Mouse (Mus musculus): ENCODE results near the gene Ypel2.

The Ypel2 gene

GRCm38 (mm10) chr11:86961510-86962303 lies 31.8 kb downstream of the Ypel2 start:
- peak; percentile 33 for DNase-seq (ENCODE audit: low spot score)

- DNase-seq (ENCODE audit: low spot score) = no peak
Observed at GRCm38 (mm10) chr11:86960331-86960730, 33.2 kb downstream of the Ypel2 start.

- no peak for DNase-seq (ENCODE audit: low spot score)
Observed at GRCm38 (mm10) chr11:86958721-86959675, 34.5 kb downstream of the Ypel2 start.

- DNase-seq (ENCODE audit: low spot score) = no peak
Observed at GRCm38 (mm10) chr11:86958182-86958581, 35.3 kb downstream of the Ypel2 start.

DNA sequence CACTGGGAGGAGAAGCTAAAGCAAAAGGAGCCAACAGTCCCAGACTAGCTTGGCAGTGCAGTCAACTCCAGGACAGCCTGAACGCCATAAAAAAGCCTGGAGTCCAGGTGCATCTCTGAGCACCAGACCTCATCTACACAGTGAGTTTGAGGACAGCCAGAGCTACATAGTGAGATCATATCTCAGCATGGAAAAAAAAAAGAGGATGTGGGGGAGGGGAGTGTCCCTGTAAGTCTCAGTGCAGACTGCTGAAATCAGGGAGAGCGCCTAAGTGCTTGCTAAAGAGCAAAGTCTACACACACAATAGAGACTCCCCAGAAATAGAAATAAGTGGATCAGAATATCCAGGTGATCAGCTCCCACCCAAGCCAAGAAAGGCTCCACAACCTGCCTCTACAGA lies 37.1 kb downstream of the Ypel2 start:
- no peak for DNase-seq (ENCODE audit: low spot score)

- DNase-seq (ENCODE audit: low spot score) = no peak
Observed at GRCm38 (mm10) chr11:86954616-86955270, 38.8 kb downstream of the Ypel2 start.

- DNase-seq (ENCODE audit: low spot score) = no peak
Observed at GRCm38 (mm10) chr11:86953096-86953495, 40.4 kb downstream of the Ypel2 start.

GRCm38 (mm10) chr11:86952659-86953058 lies 40.8 kb downstream of the Ypel2 start:
- no peak for DNase-seq (ENCODE audit: low spot score)

DNA sequence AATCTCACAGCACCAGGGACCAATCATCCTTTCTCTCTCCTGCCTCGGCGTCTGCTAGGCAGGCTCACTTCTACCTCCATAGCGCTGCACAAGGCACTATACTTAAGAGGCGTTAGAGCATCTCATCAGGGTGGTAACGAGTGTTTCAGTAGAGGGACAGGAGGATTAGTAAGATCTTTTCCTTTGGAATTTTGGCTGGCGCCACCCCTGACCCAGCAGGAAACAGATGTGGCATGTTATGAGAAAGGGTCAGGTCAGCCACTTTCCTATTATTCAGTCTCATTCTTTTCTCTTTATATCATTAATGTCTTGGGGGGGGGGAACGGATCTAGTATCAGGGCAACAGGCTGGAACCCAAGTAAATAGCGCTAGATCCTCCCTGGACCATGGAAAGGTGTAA lies 41.8 kb downstream of the Ypel2 start:
- no peak for DNase-seq (ENCODE audit: low spot score)

DNA sequence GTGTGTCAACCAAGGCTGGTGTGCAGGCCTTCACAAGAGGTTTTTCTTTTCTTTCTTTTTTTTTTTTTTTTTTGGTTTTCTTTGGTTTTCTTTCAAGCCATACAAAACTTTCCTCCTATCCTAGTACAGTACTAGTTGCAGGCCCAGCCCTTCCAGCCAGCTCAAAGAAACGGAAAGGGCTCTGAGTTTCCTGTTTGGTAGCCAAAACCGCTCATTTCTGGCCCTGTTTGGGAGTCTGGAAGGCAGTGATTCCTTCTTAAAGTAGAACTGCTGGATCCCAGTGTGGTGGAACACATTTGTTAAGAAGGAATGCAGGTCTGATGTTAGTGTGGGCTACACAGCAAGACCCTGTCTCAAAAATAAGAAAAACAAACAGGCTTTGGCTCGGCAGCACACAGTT lies 43.0 kb downstream of the Ypel2 start:
- DNase-seq (ENCODE audit: low spot score) = no peak

DNA sequence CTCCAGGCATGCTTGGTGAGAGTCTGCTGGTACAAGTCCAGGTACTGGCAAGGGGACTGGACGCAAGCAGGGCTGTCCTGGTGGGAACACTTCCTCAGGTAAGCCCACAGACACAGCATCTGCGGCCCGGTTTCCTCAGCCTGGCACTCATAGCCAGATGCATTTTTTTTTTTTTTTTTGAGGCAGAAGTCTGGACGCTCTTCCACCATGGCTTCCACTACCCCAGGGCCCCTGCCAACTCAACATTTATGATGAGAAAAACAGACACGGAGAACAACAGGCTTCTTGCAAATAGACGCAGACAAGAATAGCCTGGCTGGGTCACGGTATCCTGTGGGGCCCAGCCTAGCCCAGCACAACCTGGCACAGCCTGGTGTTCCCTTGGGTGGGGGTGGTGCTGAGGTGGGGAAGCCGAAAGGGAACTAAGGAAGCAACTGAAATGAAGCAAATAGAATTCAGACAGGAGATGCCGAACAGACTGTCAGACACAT lies 43.5 kb downstream of the Ypel2 start:
- DNase-seq (ENCODE audit: low spot score) = no peak

- no peak for DNase-seq (ENCODE audit: low spot score)
Observed at GRCm38 (mm10) chr11:86946644-86947195, 46.8 kb downstream of the Ypel2 start.

DNA sequence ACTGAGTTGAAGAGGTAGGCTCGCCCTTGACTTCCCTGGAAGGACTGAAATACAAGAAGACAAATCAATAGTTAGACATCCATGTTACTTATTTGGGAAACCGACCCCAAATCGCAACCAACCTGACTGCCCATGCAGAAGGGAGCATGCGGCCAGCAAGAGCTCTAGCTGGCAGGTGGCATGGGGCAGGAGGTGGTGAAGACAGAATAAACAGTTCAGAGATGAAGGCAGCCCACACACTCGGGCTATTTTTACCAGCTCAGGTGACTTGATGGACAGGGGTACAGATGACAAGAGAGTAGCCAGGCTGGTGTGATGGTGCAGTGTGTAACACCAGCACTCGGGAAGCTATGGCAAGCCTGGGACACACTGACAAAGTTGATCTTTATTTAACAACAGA lies 47.6 kb downstream of the Ypel2 start:
- DNase-seq (ENCODE audit: low spot score) = no peak

GRCm38 (mm10) chr11:86945058-86945457 lies 48.4 kb downstream of the Ypel2 start:
- no peak for DNase-seq (ENCODE audit: low spot score)

- no peak for DNase-seq (ENCODE audit: low spot score)
Observed at GRCm38 (mm10) chr11:86944539-86944938, 49.0 kb downstream of the Ypel2 start.

DNA sequence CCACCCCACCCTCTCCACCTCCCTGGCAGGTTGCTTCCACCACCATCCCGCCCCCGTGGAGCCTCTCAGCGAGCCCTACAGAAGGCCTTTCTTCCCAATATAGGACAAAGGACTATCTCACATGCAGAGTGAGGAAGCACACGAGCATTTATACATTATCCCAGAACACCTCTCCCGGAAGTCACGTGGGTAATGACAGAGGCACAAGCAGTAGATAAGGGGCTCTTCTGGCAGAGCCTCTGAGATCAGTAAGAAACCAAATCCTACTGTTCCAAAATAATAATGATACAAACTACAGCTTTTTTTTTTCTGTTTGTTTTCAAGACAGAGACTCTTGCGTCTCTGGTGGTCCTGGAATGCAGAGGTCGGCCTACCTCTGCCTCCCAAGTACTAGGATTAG lies 51.6 kb downstream of the Ypel2 start:
- DNase-seq (ENCODE audit: low spot score) = no peak

DNA sequence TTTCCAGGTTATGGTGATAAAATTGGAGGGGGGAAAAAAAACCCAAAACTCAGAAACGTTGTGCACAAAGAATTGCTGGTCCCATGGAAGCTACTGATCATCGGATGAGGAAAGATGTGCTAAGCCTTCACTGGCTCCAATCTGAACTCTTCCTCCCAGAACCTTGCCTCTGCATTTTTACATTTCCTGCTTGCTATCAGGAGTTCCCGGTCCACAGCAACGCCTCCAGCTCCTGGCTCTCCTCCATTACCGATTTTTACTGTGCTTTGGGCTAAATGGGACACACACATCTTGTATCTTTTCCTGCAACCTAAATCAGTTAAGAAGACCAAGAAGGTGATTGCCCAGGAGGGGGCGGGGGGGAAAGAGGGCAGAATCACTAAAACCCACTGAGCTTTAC lies 54.0 kb downstream of the Ypel2 start:
- DNase-seq (ENCODE audit: low spot score) = no peak

DNA sequence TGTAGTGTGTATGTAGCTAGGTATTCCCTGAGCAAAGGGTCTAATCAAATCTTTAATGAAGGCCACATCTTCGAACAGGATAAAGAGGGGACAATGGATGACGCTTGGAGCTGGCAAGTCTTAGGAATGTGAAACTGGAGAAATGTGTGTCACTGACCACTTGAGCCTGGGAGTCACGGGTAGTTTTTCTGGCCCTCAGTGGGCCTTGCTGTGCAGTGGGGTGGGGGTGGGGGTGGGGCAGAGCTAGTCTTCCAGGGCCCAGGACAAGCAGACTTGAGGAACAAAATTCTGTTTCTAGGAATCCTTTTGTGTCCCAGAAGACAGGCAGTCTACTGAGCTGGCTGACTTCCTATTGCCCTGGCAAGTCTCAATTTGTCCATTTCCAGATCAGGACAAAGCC lies 55.0 kb downstream of the Ypel2 start:
- no peak for DNase-seq (ENCODE audit: low spot score)

GRCm38 (mm10) chr11:86938108-86938507 lies 55.4 kb downstream of the Ypel2 start:
- no peak for DNase-seq (ENCODE audit: low spot score)

- DNase-seq (ENCODE audit: low spot score) = no peak
Observed at GRCm38 (mm10) chr11:86936938-86937337, 56.6 kb downstream of the Ypel2 start.

DNA sequence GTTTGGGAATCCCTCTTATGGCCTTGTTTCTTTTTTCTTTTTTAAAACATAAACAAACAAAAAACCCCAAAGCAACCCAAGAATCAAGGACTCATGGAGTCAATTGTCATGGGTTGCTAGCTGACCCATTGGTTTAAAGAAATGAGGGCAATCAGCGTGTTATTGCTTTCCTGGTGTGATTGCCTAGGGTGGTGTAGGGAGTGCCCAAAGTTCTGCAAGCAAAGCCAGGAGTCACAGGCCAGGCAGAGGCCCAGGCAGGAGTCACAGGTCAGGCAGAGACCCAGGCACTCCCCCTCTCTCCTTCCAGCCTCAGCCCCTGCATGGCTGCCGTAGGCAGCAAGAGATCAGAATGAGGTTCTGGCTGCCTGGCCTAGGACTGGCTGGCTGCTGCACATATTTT lies 58.6 kb downstream of the Ypel2 start:
- no peak for DNase-seq (ENCODE audit: low spot score)

GRCm38 (mm10) chr11:86932201-86932600 lies 61.3 kb downstream of the Ypel2 start:
- DNase-seq (ENCODE audit: low spot score) = no peak
